Mouse (Mus musculus): ENCODE measurements around the gene Katnb1. TPM values are rescaled to one million over a fixed set of nuclear protein-coding genes. Genes with fewer than 3 reads are reported as not detected.

Katnb1 gene
- polyA plus RNA-seq, 1 experiment from 2014 or later, result 15.1 TPM

- H3K9ac ChIP-seq, result no peak overlapping the region
- no peak overlapping the region for H3K4me3 ChIP-seq (replicated peaks)
- no peak overlapping the region for H3K4me2 ChIP-seq
- 74% methylated on average over 6 of the region's 6 CpGs for WGBS
- no peaks in the 10 kb centered on the region for H3K36me3 ChIP-seq
- no peaks in the 10 kb centered on the region for H3K27me3 ChIP-seq (replicated peaks)
- no peaks in the 10 kb centered on the region for H3K4me1 ChIP-seq
- H3K9me3 ChIP-seq, result no peaks in the 10 kb centered on the region
- H3K27ac ChIP-seq, result no peak overlapping the region
- no peak for ATAC-seq (ENCODE audit: insufficient read depth, low FRiP score, low read depth)
Observed at GRCm38 (mm10) chr8:95058661-95059060, 22.3 kb upstream of the Katnb1 start.

GRCm38 (mm10) chr8:95059812-95060533 is 21.0 kb upstream of the Katnb1 start:
- Histone ChIP-seq H3K4me2 (no peak overlapping the region), H3K4me1 (no peaks in the 10 kb centered on the region), H3K9ac (no peak overlapping the region), H3K27ac (no peak overlapping the region), H3K9me3 (no peaks in the 10 kb centered on the region), H3K36me3 (no peaks in the 10 kb centered on the region), H3K4me3 (replicated peaks) (no peak overlapping the region), H3K27me3 (replicated peaks) (no peaks in the 10 kb centered on the region)
- WGBS, result 58% methylated on average over 6 of the region's 6 CpGs
- no peak for ATAC-seq (ENCODE audit: insufficient read depth, low FRiP score, low read depth)

GRCm38 (mm10) chr8:95064531-95064930 is 16.5 kb upstream of the Katnb1 start:
- H3K36me3 ChIP-seq, result no peaks in the 10 kb centered on the region
- H3K9me3 ChIP-seq, result no peaks in the 10 kb centered on the region
- no peak overlapping the region for H3K9ac ChIP-seq
- no peaks in the 10 kb centered on the region for H3K4me1 ChIP-seq
- no peak overlapping the region for H3K4me2 ChIP-seq
- WGBS, result 81% methylated on average over 2 of the region's 2 CpGs
- no peak for ATAC-seq (ENCODE audit: insufficient read depth, low FRiP score, low read depth)
- no peak overlapping the region for H3K4me3 ChIP-seq (replicated peaks)
- no peaks in the 10 kb centered on the region for H3K27me3 ChIP-seq (replicated peaks)
- no peak overlapping the region for H3K27ac ChIP-seq

- Histone ChIP-seq H3K36me3 (no peaks in the 10 kb centered on the region), H3K4me3 (replicated peaks) (no peak overlapping the region), H3K4me2 (no peak overlapping the region), H3K27me3 (replicated peaks) (no peaks in the 10 kb centered on the region), H3K4me1 (no peaks in the 10 kb centered on the region), H3K9ac (no peak overlapping the region), H3K9me3 (no peaks in the 10 kb centered on the region), H3K27ac (no peak overlapping the region)
- no peak for ATAC-seq (ENCODE audit: insufficient read depth, low FRiP score, low read depth)
- WGBS, result 51% methylated on average over 3 of the region's 3 CpGs
Observed at GRCm38 (mm10) chr8:95067582-95067981, 13.4 kb upstream of the Katnb1 start.

- H3K27ac ChIP-seq, result no peak overlapping the region
- peaks cover 3% of the 10 kb centered on the region; the same call in 1 of the 2 replicates for H3K4me1 ChIP-seq
- 63% methylated on average over 3 of the region's 3 CpGs for WGBS
- H3K4me2 ChIP-seq, result no peak overlapping the region
- H3K36me3 ChIP-seq, result no peaks in the 10 kb centered on the region
- no peaks in the 10 kb centered on the region for H3K27me3 ChIP-seq (replicated peaks)
- H3K9ac ChIP-seq, result no peak overlapping the region
- no peak for ATAC-seq (ENCODE audit: insufficient read depth, low FRiP score, low read depth)
- H3K9me3 ChIP-seq, result no peaks in the 10 kb centered on the region
- no peak overlapping the region for H3K4me3 ChIP-seq (replicated peaks)
Observed at GRCm38 (mm10) chr8:95075504-95075903, 5.5 kb upstream of the Katnb1 start.

- H3K9ac ChIP-seq, result no peak overlapping the region
- WGBS, result 73% methylated on average over 17 of the region's 17 CpGs
Observed at GRCm38 (mm10) chr8:95076151-95076550, 4.8 kb upstream of the Katnb1 start.

GRCm38 (mm10) chr8:95078055-95078454 is 2.9 kb upstream of the Katnb1 start:
- Histone ChIP-seq H3K36me3 (no peaks in the 10 kb centered on the region), H3K4me3 (replicated peaks) (no peak overlapping the region), H3K9ac (no peak overlapping the region), H3K4me1 (peaks cover 14% of the 10 kb centered on the region), H3K4me2 (no peak overlapping the region), H3K27ac (no peak overlapping the region), H3K27me3 (replicated peaks) (no peaks in the 10 kb centered on the region), H3K9me3 (no peaks in the 10 kb centered on the region)
- 76% methylated on average over 3 of the region's 3 CpGs for WGBS
- ATAC-seq (ENCODE audit: insufficient read depth, low FRiP score, low read depth), result no peak

More at GRCm38 (mm10) chr8:95076151-95076550, 4.8 kb upstream of the Katnb1 start:
- no peaks in the 10 kb centered on the region for H3K27me3 ChIP-seq (replicated peaks)
- no peaks in the 10 kb centered on the region for H3K9me3 ChIP-seq
- H3K4me1 ChIP-seq, result peaks cover 3% of the 10 kb centered on the region; the same call in 1 of the 2 replicates
- ATAC-seq (ENCODE audit: insufficient read depth, low FRiP score, low read depth), result no peak
- H3K4me3 ChIP-seq (replicated peaks), result no peak overlapping the region
- no peak overlapping the region for H3K27ac ChIP-seq
- no peak overlapping the region for H3K4me2 ChIP-seq
- no peaks in the 10 kb centered on the region for H3K36me3 ChIP-seq

GRCm38 (mm10) chr8:95079305-95079704 is 1.7 kb upstream of the Katnb1 start:
- Histone ChIP-seq H3K9ac (no peak overlapping the region), H3K4me1 (peaks cover 14% of the 10 kb centered on the region), H3K27me3 (replicated peaks) (no peaks in the 10 kb centered on the region), H3K4me2 (no peak overlapping the region), H3K9me3 (no peaks in the 10 kb centered on the region), H3K4me3 (replicated peaks) (no peak overlapping the region), H3K27ac (no peak overlapping the region), H3K36me3 (peaks cover 5% of the 10 kb centered on the region)
- 83% methylated on average over 4 of the region's 4 CpGs for WGBS
- no peak for ATAC-seq (ENCODE audit: insufficient read depth, low FRiP score, low read depth)

GRCm38 (mm10) chr8:95081650-95082049 is 664 bp downstream of the Katnb1 start:
- Histone ChIP-seq H3K27ac (peak overlapping the region; percentile 69; the same call in 1 of the 2 replicates), H3K4me3 (replicated peaks) (peak overlapping the region; percentile 82), H3K9me3 (no peaks in the 10 kb centered on the region), H3K9ac (peak overlapping the region; percentile 63), H3K36me3 (peaks cover 8% of the 10 kb centered on the region), H3K4me1 (peaks cover 14% of the 10 kb centered on the region), H3K27me3 (replicated peaks) (no peaks in the 10 kb centered on the region), H3K4me2 (peak overlapping the region; percentile 72)
- WGBS, result 5% methylated on average over 11 of the region's 11 CpGs
- ATAC-seq (ENCODE audit: insufficient read depth, low FRiP score, low read depth), result no peak

- no peak overlapping the region for H3K27ac ChIP-seq
- H3K36me3 ChIP-seq, result peaks cover 12% of the 10 kb centered on the region
- no peak for ATAC-seq (ENCODE audit: insufficient read depth, low FRiP score, low read depth)
- H3K4me2 ChIP-seq, result no peak overlapping the region
- H3K9me3 ChIP-seq, result no peaks in the 10 kb centered on the region
- H3K4me3 ChIP-seq (replicated peaks), result no peak overlapping the region
- WGBS, result 79% methylated on average over 4 of the region's 4 CpGs
- H3K4me1 ChIP-seq, result peaks cover 14% of the 10 kb centered on the region
- no peak overlapping the region for H3K9ac ChIP-seq
- no peaks in the 10 kb centered on the region for H3K27me3 ChIP-seq (replicated peaks)
Observed at GRCm38 (mm10) chr8:95084261-95084660, 3.3 kb downstream of the Katnb1 start.

- WGBS, result 77% methylated on average over 10 of the region's 10 CpGs
- ATAC-seq (ENCODE audit: insufficient read depth, low FRiP score, low read depth), result no peak
- Histone ChIP-seq H3K27me3 (replicated peaks) (no peaks in the 10 kb centered on the region), H3K4me3 (replicated peaks) (no peak overlapping the region), H3K4me1 (peaks cover 14% of the 10 kb centered on the region), H3K9ac (no peak overlapping the region), H3K27ac (no peak overlapping the region), H3K4me2 (no peak overlapping the region), H3K9me3 (no peaks in the 10 kb centered on the region), H3K36me3 (peaks cover 12% of the 10 kb centered on the region)
Observed at GRCm38 (mm10) chr8:95084744-95085431, 3.9 kb downstream of the Katnb1 start.

- Histone ChIP-seq H3K27me3 (replicated peaks) (no peaks in the 10 kb centered on the region), H3K4me3 (replicated peaks) (no peak overlapping the region), H3K4me1 (peaks cover 11% of the 10 kb centered on the region), H3K9ac (no peak overlapping the region), H3K27ac (no peak overlapping the region), H3K9me3 (no peaks in the 10 kb centered on the region), H3K36me3 (peaks cover 12% of the 10 kb centered on the region), H3K4me2 (no peak overlapping the region)
- WGBS, result 82% methylated on average over 7 of the region's 7 CpGs
- ATAC-seq (ENCODE audit: insufficient read depth, low FRiP score, low read depth), result no peak
Observed at GRCm38 (mm10) chr8:95085432-95086141, 4.6 kb downstream of the Katnb1 start.
